Comparison of ENCODE assay signal across 20 mouse cellular contexts in genomic region chr1:20817172-20817571, GRCm38 (mm10). TPM values are rescaled to one million over a fixed set of nuclear protein-coding genes. Genes with fewer than 3 reads are reported as not detected.
DNase-seq lines count a peak whose midpoint lies in the region; ATAC-seq lines count a peak whose summit lies in the region.
"Had no signal": no experiment of that assay in that cellular context is flagged by ENCODE, and none has a peak within 500 bp of the region (broad histone marks: within the 10 kb centered on the region; RNA-seq: fewer than 3 reads in every experiment).

No protein-coding gene starts in this region.

- H3K36me3 ChIP-seq in forebrain, embryonic 13.5 days (ENCODE audit: poor library complexity, severe bottlenecking), result peaks cover 56% of the 10 kb centered on the region
- peaks cover 47% of the 10 kb centered on the region for H3K36me3 ChIP-seq in forebrain, embryonic 14.5 days (ENCODE audit: control insufficient read depth, insufficient read depth, low read length)

- peaks cover 22% of the 10 kb centered on the region for H3K4me1 ChIP-seq in forebrain, embryonic 13.5 days
- no peaks in the 10 kb centered on the region for H3K4me1 ChIP-seq in forebrain, embryonic 14.5 days (ENCODE audit: control insufficient read depth, insufficient read depth, low read length)

- no peak for ATAC-seq in forebrain, embryonic 13.5 days
- no peak for ATAC-seq in forebrain, embryonic 14.5 days
- ATAC-seq in megakaryocyte progenitor cell, adult 5-6 weeks (replicated peaks; ENCODE audit: poor library complexity), result peak; percentile 14

- intact Hi-C loops in left cerebral cortex, postnatal 10 days (cut with DNase I), result loop anchor here (5.0 kb wide), 1 partner anchor 75 kb away; the partner anchor contains the start of gene Paqr8

- H3K27me3 ChIP-seq in forebrain, embryonic 13.5 days, result no peaks in the 10 kb centered on the region
- H3K27me3 ChIP-seq in forebrain, embryonic 14.5 days (replicated peaks; ENCODE audit: control insufficient read depth, insufficient read depth, low read length), result no peaks in the 10 kb centered on the region
- H3K27me3 ChIP-seq: neural tube, embryonic 12.5 days had no signal

- H3K4me3 ChIP-seq in forebrain, embryonic 13.5 days, result no peak overlapping the region
- no peak overlapping the region for H3K4me3 ChIP-seq in forebrain, embryonic 14.5 days (ENCODE audit: low read depth, low read length)
- H3K4me3 ChIP-seq: gastrocnemius, adult 2 months; heart, adult 2 months; neural tube, embryonic 12.5 days had no signal

- H3K4me2 ChIP-seq in forebrain, embryonic 13.5 days, result no peak overlapping the region
- no peak overlapping the region for H3K4me2 ChIP-seq in forebrain, embryonic 14.5 days (ENCODE audit: low read length)
- H3K4me2 ChIP-seq: neural tube, embryonic 12.5 days had no signal

- no peak for DNase-seq in forebrain, embryonic 14.5 days (ENCODE audit: low spot score)
- DNase-seq in kidney, postnatal 36 days, result peak; percentile 16 to 20
- DNase-seq in kidney, adult 18-20 months, result no peak
- peak; percentile 7 for DNase-seq in lung, postnatal 10 days
- DNase-seq in lung, postnatal 25 days (ENCODE audit: low spot score), result no peak
- no peak for DNase-seq in left cerebral cortex, postnatal 10 days (ENCODE audit: extremely low spot score in 1 of 2, low spot score in 2 of 2)
- DNase-seq: adrenal gland, postnatal 10 days; cerebellum, adult 2 months; gastrocnemius, adult 2 months had no signal

- 87% methylated on average over 9 of the region's 9 CpGs for WGBS in forebrain, embryonic 13.5 days
- 85% methylated on average over 9 of the region's 9 CpGs for WGBS in forebrain, embryonic 14.5 days

- H3K9ac ChIP-seq in forebrain, embryonic 13.5 days, result 0 out of 2 replicates have a peak overlapping the region, but pooled peaks have one; percentile 21
- H3K9ac ChIP-seq in forebrain, embryonic 14.5 days (ENCODE audit: low read length), result no peak overlapping the region
- H3K9ac ChIP-seq: neural tube, embryonic 12.5 days had no signal

- no peaks in the 10 kb centered on the region for H3K9me3 ChIP-seq in forebrain, embryonic 13.5 days (replicated peaks)
- no peaks in the 10 kb centered on the region for H3K9me3 ChIP-seq in forebrain, embryonic 14.5 days (replicated peaks; ENCODE audit: control insufficient read depth, low read length)
- H3K9me3 ChIP-seq: embryonic facial prominence, embryonic 10.5 days; hindbrain, embryonic 10.5 days; neural tube, embryonic 12.5 days had no signal

- H3K27ac ChIP-seq in forebrain, embryonic 13.5 days, result no peak overlapping the region
- no peak overlapping the region for H3K27ac ChIP-seq in forebrain, embryonic 14.5 days (ENCODE audit: low read depth, low read length)
- H3K27ac ChIP-seq: embryonic facial prominence, embryonic 10.5 days; gastrocnemius, adult 2 months; heart, adult 2 months; hindbrain, embryonic 10.5 days; neural tube, embryonic 12.5 days had no signal

RNA-seq across cellular contexts. Expression of gene Mcm3, which starts 2.9 kb away (rescaled TPM):
- polyA plus RNA-seq in forebrain, embryonic 13.5 days (2015; fragmentation: Nextera tagmentation; extraction: Ambion mirVana), result 109 and 125 TPM in 2 replicates
- 64.0 and 79.4 TPM in 2 replicates for polyA plus RNA-seq in forebrain, embryonic 14.5 days (2014; fragmentation: Nextera tagmentation; extraction: Ambion mirVana)
- total RNA-seq in megakaryocyte progenitor cell, adult 5-6 weeks (2015), result 640 and 673 TPM in 2 replicates
- total RNA-seq in megakaryocyte progenitor cell, adult 5-6 weeks (2017), result 300 and 306 TPM in 2 replicates
- total RNA-seq in left cerebral cortex, postnatal 10 days (2021), result 1 to 10 TPM; 4.8 to 5.4 TPM

RNA-seq across cellular contexts. Expression of gene Il17f, which starts 26.8 kb away (rescaled TPM):
- polyA plus RNA-seq in forebrain, embryonic 13.5 days (2015; fragmentation: Nextera tagmentation; extraction: Ambion mirVana), result 0.21 and 0.32 TPM in 2 replicates
- not detected in 2 replicates for polyA plus RNA-seq in forebrain, embryonic 14.5 days (2014; fragmentation: Nextera tagmentation; extraction: Ambion mirVana)
- 0.30 TPM in 1 of 2 replicates, not detected in the other for total RNA-seq in megakaryocyte progenitor cell, adult 5-6 weeks (2015)
- 0.50 TPM in 1 of 2 replicates, not detected in the other for total RNA-seq in megakaryocyte progenitor cell, adult 5-6 weeks (2017)
- total RNA-seq in left cerebral cortex, postnatal 10 days (2021), result not detected
- total RNA-seq: adrenal gland, postnatal 10 days; gastrocnemius, adult 2 months; heart, adult 2 months; left cerebral cortex, postnatal 25 days; liver, adult 2 months; monocyte, adult 5-6 weeks had no signal
- polyA plus RNA-seq: cerebellum, adult 2 months; heart, adult 2 months; hindbrain, embryonic 10.5 days; liver, adult 2 months; spleen, adult 2 months; stomach, embryonic 16.5 days had no signal

Comparison
In these comparisons a context has a peak if more than half of its experiments do, and no peak if none do; other contexts are left out.
1. DNase-seq: peak in kidney, postnatal 36 days (2 of 2) and lung, postnatal 10 days (single experiment); none in forebrain, embryonic 14.5 days (single experiment), kidney, adult 18-20 months (single experiment), lung, postnatal 25 days (single experiment) and left cerebral cortex, postnatal 10 days (0 of 2).
2. RNA of gene Mcm3, which starts 2.9 kb away (total RNA-seq): 300 to 673 TPM in megakaryocyte progenitor cell, adult 5-6 weeks; 4.8 to 5.4 TPM in left cerebral cortex, postnatal 10 days; every median in the first group is over 10 times any median in the second.